Mouse (Mus musculus) brain, embryonic 14.5 days (tissue): ENCODE results near the gene Vmn2r25.

Source experiments
- CTCF ChIP-seq: fragments of 200-500 bp; IDR thresholded peaks from 2 replicates; pipeline ENCODE4 v1.5.1; 2012; ENCODE audit warnings: inconsistent platforms, mild to moderate bottlenecking, moderate library complexity, borderline replicate concordance; ENCODE audit not compliant: insufficient read depth, insufficient read length; ENCODE audit errors: extremely low read depth
- POLR2A ChIP-seq: fragments of 200-500 bp; IDR thresholded peaks from 2 replicates; pipeline ENCODE4 v1.6.1; 2012; ENCODE audit warnings: mild to moderate bottlenecking, inconsistent platforms, borderline replicate concordance; ENCODE audit not compliant: poor library complexity, insufficient read depth, insufficient read length, severe bottlenecking; ENCODE audit errors: extremely low read depth

GRCm38 (mm10) chr6:123819951-123820350 lies 33.3 kb downstream of the Vmn2r25 start:
- TF ChIP-seq CTCF (no peak), POLR2A (no peak)
